Mouse (Mus musculus): ENCODE results near the gene Stkld1. TPM values are rescaled to one million over a fixed set of nuclear protein-coding genes. Genes with fewer than 3 reads are reported as not detected.

Gene Stkld1
- polyA plus RNA-seq, 1 experiment, result not detected

DNA sequence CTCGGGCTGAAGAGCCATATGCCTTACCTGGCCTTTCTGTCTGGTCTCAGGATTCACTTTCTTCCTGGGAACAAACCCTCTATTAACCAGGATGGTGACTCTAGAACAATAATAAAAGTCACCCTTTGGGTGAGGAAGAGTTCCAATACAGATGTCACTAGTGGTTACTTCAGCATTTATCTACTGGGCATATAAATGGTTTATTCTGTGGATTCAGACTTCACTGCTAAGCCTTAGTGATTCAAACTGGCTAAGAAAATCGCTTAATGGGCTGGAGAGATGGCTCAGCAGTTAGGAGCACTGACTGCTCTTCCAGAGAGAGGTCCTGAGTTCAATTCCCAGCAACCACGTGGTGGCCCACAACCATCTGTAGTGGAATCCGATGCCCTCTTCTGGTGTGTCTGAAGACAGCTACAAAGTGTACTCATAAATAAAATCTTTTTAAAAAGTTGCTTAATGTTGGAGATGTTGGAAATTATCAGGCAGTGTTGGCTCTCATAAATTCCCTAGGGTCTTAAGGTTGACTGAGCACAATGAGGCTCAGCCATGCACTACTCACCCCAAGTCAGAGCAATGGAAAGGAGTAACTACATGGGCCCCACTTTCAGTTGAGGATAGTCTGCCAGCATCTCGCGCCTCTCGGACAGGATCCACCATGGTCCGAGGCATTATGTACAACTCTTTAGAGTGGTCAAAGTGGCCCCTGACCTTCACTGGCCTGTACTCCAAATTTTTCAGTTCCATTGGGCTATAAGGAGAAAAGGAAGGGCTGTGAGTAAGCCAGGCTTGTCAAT, 19.5 kb upstream of the Stkld1 start:
- DNase-seq (ENCODE audit: low read depth, low spot score), result no peak
- 53% methylated on average over 8 of the region's 8 CpGs for WGBS

DNA sequence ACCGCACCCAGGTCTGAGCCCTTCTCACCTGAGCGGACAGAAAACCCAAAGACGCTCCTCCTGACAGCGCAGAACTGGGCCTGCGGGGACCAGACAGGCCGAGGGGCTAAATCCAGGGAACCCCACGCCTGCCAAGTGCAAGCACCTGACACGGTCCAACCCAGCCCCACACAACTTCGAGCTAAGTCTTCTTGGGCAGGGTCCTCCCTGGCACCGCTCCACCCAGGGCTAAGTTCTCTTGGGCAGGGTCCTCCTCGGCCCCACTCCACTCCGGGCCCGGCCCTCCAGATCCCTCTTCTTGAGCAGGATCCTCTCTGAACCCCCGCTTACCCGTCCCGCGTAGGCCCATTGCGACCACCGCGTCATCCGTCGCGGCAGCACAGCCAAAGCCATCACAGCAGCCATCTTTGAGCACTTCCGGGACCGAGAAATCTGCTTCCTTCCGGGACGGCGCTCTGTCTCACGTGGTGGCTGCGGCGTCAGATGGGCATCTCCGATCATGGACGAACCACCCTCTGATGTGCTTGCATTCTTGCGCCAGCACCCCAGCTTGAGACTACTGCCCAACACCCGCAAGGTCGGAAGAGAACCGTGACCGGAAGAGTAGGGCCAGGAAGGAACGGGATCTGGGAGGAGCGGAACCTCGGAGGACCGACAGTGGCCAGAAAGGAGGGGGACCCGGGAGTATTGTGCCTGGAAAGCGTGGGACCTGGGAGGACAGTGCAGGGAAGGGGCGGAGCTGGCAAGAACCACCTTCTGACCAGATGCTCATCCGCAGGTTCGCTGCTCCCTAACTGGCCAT, 17.7 kb upstream of the Stkld1 start, which contains the start of the genes Surf2 and Surf1:
Gene Surf2 (plus strand): TSS at position 441 of the 802 bp plus-strand sequence.
Gene Surf1 (minus strand): TSS at position 604 of the 802 bp plus-strand sequence.
- WGBS, result under 1% methylated on average over 47 of the region's 47 CpGs
- no peak for DNase-seq (ENCODE audit: low read depth, low spot score)

- no peak for DNase-seq (ENCODE audit: low read depth, low spot score)
- under 1% methylated on average over 13 of the region's 13 CpGs for WGBS
Measured at GRCm38 (mm10) chr2:26916738-26917137, 17.1 kb upstream of the Stkld1 start.

DNA sequence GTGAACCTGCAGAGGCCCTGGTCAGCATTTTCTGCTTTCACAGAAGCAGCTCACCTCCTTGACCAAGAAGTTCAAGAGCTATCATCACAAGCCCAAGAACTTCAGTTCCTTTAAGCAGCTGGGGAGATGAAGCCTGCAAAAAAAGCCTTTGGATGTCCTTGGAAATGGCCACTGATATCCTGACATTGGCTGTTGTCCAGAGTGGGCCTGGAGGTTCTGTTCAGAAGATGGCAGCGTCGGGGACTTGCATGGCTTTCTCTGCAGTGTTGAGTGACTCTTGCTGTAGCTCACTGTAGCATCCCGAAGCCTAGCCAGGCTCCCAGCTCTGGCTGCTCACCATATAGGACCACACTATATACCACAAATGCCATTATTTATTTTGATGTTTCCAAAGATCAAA, 14.2 kb upstream of the Stkld1 start:
- DNase-seq (ENCODE audit: low read depth, low spot score), result no peak
- WGBS, result 77% methylated on average over 3 of the region's 3 CpGs

- WGBS, result 77% methylated on average over 6 of the region's 6 CpGs
- no peak for DNase-seq (ENCODE audit: low read depth, low spot score)
Measured at GRCm38 (mm10) chr2:26920190-26920855, 13.5 kb upstream of the Stkld1 start.

DNA sequence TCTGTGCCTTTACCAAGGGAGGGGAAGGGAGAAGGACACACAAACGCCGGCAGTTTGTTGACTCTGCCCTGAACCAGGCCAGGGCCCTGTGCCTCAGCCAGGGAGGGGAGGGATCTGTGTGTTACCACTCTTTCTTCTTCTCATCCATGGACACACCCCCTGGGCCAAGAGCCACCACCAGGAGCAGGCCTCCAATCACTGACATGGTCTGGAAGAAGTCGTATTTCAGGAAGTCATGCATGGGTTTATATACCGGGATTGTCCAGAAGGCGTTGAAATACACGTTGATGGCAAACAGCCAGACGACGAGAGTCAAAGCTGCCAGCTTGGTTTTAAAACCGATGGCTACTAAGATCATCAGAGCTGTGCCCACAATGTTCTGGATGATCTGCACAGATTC, 12.1 kb upstream of the Stkld1 start:
- no peak for DNase-seq (ENCODE audit: low read depth, low spot score)
- WGBS, result 15% methylated on average over 9 of the region's 9 CpGs

- no peak for DNase-seq (ENCODE audit: low read depth, low spot score)
Measured at GRCm38 (mm10) chr2:26927745-26928476, 5.9 kb upstream of the Stkld1 start.

GRCm38 (mm10) chr2:26930390-26930789, 3.5 kb upstream of the Stkld1 start:
- 4% methylated on average over 1 of the region's 1 CpGs for WGBS
- no peak for DNase-seq (ENCODE audit: low read depth, low spot score)

More at GRCm38 (mm10) chr2:26927745-26928476, 5.9 kb upstream of the Stkld1 start:
- 79% methylated on average over 6 of the region's 6 CpGs for WGBS

GRCm38 (mm10) chr2:26932473-26933303, 1.2 kb upstream of the Stkld1 start:
- no peak for DNase-seq (ENCODE audit: low read depth, low spot score)
- WGBS, result under 1% methylated on average over 49 of the region's 49 CpGs

DNA sequence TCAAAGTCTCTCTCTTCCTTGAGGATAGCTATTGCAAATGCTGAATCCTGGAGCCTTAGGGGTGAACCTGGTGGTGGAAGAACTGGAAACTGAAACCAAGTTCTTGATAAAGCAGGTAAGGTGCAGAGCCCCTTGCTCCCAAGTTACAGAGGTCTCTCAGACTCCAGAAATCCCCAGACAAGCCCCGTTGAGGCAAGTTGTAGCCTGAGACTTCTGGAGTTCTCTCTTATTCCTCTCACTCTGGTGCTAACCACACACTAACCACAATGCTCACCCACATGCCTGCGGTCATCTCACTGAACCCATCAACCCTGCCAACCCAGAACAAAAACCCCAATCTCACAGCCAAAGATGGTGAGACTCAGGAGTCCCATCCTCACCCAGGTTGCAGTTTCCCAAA, 1.4 kb downstream of the Stkld1 start:
- 82% methylated on average over 2 of the region's 2 CpGs for WGBS

DNA sequence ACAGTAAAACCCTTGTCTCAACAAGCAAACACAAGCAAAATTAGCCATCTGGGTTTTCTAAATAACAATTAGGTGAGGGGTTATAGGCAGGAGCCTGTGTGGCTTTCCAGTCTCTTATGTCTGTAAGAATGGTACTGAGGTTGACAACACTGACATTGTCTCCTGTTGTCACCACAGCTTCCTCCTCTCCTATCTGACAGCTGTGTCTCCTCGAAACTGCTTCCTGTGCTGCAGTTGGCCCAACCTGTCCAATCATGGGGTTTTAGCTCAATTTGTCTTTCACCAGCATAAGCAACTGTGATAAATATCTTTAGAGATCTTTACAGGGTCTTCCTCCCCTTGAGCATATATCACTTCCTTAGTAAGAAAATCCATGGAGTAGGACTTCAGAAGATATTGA, 2.6 kb downstream of the Stkld1 start:
- 52% methylated on average over 1 of the region's 1 CpGs for WGBS
- no peak for DNase-seq (ENCODE audit: low read depth, low spot score)

More for the DNA sequence above, 1.4 kb downstream of the Stkld1 start:
- DNase-seq (ENCODE audit: low read depth, low spot score), result no peak

DNA sequence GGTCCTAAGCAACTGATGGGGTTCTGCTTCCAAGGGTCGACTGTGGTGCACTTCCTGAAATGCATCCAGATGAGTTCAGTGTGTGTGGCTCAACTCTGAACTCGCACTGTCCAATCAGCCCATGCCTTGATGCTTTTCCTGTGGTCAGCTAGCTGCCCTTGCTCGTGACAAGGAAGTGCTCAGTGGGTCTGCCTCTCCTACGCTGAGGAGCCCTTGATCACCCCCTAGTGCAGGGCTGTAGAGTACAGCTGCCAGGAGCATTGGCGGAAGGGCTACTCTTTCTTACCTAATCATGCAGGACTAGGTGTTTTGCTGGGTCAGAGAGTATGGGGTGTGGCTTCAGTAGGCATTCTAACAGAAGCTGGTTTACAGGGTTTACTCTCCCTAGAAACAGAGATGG, 7.7 kb downstream of the Stkld1 start:
- WGBS, result 37% methylated on average over 5 of the region's 5 CpGs
- DNase-seq (ENCODE audit: low read depth, low spot score), result no peak

GRCm38 (mm10) chr2:26943253-26943652, 9.4 kb downstream of the Stkld1 start:
- no peak for DNase-seq (ENCODE audit: low read depth, low spot score)
- 60% methylated on average over 3 of the region's 3 CpGs for WGBS

DNA sequence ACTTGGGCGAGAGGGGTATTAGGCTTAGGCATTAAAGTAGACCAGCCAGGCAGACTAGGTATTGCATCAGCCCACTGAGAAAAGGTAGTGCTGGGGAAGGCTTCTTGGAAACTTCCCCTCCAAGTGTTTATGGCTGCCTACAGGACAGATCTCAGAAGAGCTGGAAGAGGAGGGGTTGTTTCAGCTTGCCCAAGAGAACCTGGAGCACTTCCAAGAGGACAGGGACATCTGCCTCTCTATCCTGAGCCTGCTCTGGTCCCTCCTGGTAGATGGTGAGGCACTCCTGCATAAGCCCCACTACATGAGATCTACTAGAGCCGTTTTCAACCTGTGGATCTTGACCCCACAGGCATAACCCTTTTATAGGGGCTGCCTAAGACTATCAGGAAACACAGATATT, 16.6 kb downstream of the Stkld1 start:
- WGBS, result 77% methylated on average over 2 of the region's 2 CpGs
- no peak for DNase-seq (ENCODE audit: low read depth, low spot score)

- 83% methylated on average over 8 of the region's 8 CpGs for WGBS
- DNase-seq (ENCODE audit: low read depth, low spot score), result no peak
Measured at GRCm38 (mm10) chr2:26951346-26951905, 17.6 kb downstream of the Stkld1 start.

DNA sequence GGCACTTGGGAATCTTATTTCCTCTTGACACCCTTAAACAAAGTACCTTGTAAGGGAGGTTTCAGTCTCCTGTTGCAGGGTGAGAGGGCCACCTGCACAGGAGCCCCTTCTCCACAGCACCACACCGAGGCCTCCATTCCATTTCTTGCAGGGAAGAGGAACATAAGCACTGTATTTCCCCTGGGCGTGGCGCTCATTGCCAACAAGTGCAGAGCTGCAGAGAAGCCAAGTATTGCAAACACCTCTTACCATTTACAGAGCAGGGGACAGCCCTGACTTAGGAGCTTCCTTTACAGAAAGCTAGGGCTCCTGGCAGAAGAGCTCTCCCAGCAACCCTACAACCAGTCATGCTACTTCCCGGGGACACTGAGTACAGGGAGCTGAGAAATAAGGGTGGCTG, 18.3 kb downstream of the Stkld1 start:
- WGBS, result 66% methylated on average over 4 of the region's 4 CpGs

DNA sequence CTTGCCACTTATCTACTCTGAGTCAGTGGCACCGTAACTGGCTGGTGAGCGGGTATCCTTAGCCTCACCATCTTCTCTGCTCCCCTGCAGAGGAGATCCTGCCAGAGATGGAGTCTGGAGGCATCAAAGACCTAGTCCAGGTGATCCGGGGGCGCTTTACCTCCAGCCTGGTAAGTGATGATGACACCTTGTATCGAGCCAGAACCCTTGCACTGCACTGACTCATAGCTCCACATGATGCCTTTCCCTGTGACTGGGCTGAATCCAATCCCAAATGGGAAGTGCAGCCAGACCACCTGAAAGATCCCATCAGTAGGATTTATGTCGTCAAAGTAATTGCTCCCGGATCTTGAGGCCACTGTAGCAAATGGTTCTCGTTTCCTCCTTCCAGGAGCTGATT, 19.0 kb downstream of the Stkld1 start:
- no peak for DNase-seq (ENCODE audit: low read depth, low spot score)
- WGBS, result 86% methylated on average over 8 of the region's 8 CpGs

More for the DNA sequence above, 18.3 kb downstream of the Stkld1 start:
- no peak for DNase-seq (ENCODE audit: low read depth, low spot score)

DNA sequence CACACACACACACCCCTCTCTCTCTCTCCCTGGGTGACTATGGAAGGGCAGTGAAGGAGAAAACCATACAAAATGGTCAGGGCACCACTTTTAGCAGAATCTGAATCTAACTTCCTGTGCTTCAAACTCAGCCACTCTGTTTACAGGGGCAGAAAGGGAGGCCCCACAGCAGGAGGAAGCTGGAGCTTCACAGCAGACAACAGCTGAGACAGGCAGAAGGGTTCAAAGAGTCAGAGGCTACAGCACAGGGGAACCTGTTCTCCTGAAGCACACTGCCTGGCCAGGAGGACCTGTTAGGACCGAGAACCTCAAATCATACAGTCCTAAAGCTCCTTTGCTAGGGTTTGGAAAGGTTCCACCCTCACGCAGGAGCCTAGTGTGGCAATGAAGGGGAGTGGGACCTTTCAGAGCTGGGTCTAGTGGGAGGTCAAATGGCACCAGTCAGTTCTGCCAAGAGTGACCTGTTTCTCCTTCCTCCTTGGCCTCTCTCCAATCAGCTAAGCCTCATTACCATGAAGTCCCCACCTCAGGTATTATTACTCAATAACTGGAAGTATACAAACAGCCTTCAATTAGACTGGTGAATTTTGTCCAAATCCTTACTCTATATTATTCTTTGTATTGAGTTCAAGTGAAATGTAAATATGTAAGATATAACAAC, 21.0 kb downstream of the Stkld1 start:
- no peak for DNase-seq (ENCODE audit: low read depth, low spot score)
- WGBS, result 85% methylated on average over 2 of the region's 2 CpGs

Data from large intestine, adult 2 months (tissue).